Mouse (Mus musculus) neural tube, embryonic 11.5 days (tissue): ENCODE measurements around the gene Hoxa5. TPM values are rescaled to one million over a fixed set of nuclear protein-coding genes. Genes with fewer than 3 reads are reported as not detected.
A peak's percentile ranks its signal among the peaks of the same experiment; 100 is the strongest.

ENCODE experiments used
- ATAC-seq: fragments of 200-750 bp; cut with Nextera tagmentation; 2 replicates; pipeline ENCODE4 v1.8.0; 2017; ENCODE audit warnings: moderate number of reproducible peaks, mild to moderate bottlenecking, moderate TSS enrichment, moderate library complexity; ENCODE audit not compliant: insufficient read depth, low FRiP score, low TSS enrichment
- DNase-seq: peaks from one replicate; pipeline ENCODE4 v3.0.0-alpha.2; 2015; ENCODE audit warnings: low spot score
- H3K27ac ChIP-seq: fragments of 300-500 bp; sonication (generic); 2 replicates; pipeline ENCODE4 v1.5.1; 2014; ENCODE audit warnings: low read depth, mild to moderate bottlenecking, low read length
- H3K27me3 ChIP-seq: fragments of 300-500 bp; sonication (generic); 2 replicates; pipeline ENCODE4 v1.6.1; 2014; ENCODE audit warnings: mild to moderate bottlenecking, low read length, mixed read lengths; ENCODE audit not compliant: control insufficient read depth, insufficient read depth
- H3K36me3 ChIP-seq: fragments of 300-500 bp; sonication (generic); 2 replicates; pipeline ENCODE4 v1.6.1; 2014; ENCODE audit warnings: mild to moderate bottlenecking, low read length, moderate library complexity, mixed read lengths; ENCODE audit not compliant: control insufficient read depth, insufficient read depth
- H3K4me1 ChIP-seq: fragments of 300-500 bp; sonication (generic); 2 replicates; pipeline ENCODE4 v1.6.1; 2014; ENCODE audit warnings: low read length, mixed read lengths; ENCODE audit not compliant: control insufficient read depth, insufficient read depth
- H3K4me2 ChIP-seq: fragments of 300-500 bp; sonication (generic); 2 replicates; pipeline ENCODE4 v1.6.1; 2014; ENCODE audit warnings: low read depth, mild to moderate bottlenecking, moderate library complexity
- H3K4me3 ChIP-seq: fragments of 300-500 bp; sonication (generic); 2 replicates; pipeline ENCODE4 v1.5.1; 2014; ENCODE audit warnings: low read depth, low read length
- H3K9ac ChIP-seq: fragments of 300-500 bp; sonication (generic); 2 replicates; pipeline ENCODE4 v1.6.1; 2014; ENCODE audit warnings: mild to moderate bottlenecking, low read length
- H3K9me3 ChIP-seq: fragments of 300-500 bp; sonication (generic); 2 replicates; pipeline ENCODE4 v1.6.1; 2016; ENCODE audit warnings: low read length; ENCODE audit not compliant: control insufficient read depth
- WGBS: fragments of 180-500 bp; shearing (Covaris S2); extraction: QIAGEN DNeasy Blood & Tissue Kit; methylation state at CpG from one replicate; pipeline ENCODE4 v1.1.7; 2014; 5-methylcytosine and 5-hydroxymethylcytosine counted together
- polyA plus RNA-seq: library from polyadenylated mRNA; unstranded; fragments of >200 nt; fragmentation: Nextera tagmentation; extraction: Ambion mirVana; gene quantifications from 2 replicates; pipeline ENCODE4 v1.2.1, GENCODE M21; 2014

Gene Hoxa5
- polyA plus RNA-seq, 1 experiment from 2014 or later = 53.4 TPM

GRCm38 (mm10) chr6:52237346-52238154 lies 33.2 kb upstream of the Hoxa5 start:
- H3K4me2 ChIP-seq = peak overlapping the region; percentile 57
- peak overlapping the region; percentile 65 for H3K4me3 ChIP-seq
- H3K27ac ChIP-seq = peak overlapping the region; percentile 23; the same call in 1 of the 2 replicates
- H3K9me3 ChIP-seq = no peaks in the 10 kb centered on the region
- ATAC-seq (no peak), DNase-seq (no peak)
- 3% methylated on average over 10 of the region's 10 CpGs for WGBS
- H3K4me1 ChIP-seq = no peaks in the 10 kb centered on the region; the same call in 1 of the 2 replicates
- H3K36me3 ChIP-seq = no peaks in the 10 kb centered on the region
- H3K9ac ChIP-seq = peak overlapping the region; percentile 94
- H3K27me3 ChIP-seq = peaks cover 89% of the 10 kb centered on the region

GRCm38 (mm10) chr6:52236806-52237205 lies 32.4 kb upstream of the Hoxa5 start:
- H3K27ac ChIP-seq = no peak overlapping the region
- peaks cover 84% of the 10 kb centered on the region for H3K27me3 ChIP-seq
- H3K9ac ChIP-seq = peak overlapping the region; percentile 94
- ATAC-seq = no peak
- peak overlapping the region; percentile 57 for H3K4me2 ChIP-seq
- 14% methylated on average over 3 of the region's 3 CpGs for WGBS
- no peaks in the 10 kb centered on the region; the same call in 1 of the 2 replicates for H3K4me1 ChIP-seq
- H3K9me3 ChIP-seq = no peaks in the 10 kb centered on the region
- no peaks in the 10 kb centered on the region for H3K36me3 ChIP-seq
- H3K4me3 ChIP-seq = peak overlapping the region; percentile 65
- no peak for DNase-seq

- H3K9ac ChIP-seq = peak overlapping the region; percentile 94; the same call in 1 of the 2 replicates
- no peaks in the 10 kb centered on the region; the same call in 1 of the 2 replicates for H3K4me1 ChIP-seq
- no peaks in the 10 kb centered on the region for H3K9me3 ChIP-seq
- 21% methylated on average over 6 of the region's 6 CpGs for WGBS
- DNase-seq (no peak), ATAC-seq (no peak)
- no peaks in the 10 kb centered on the region for H3K36me3 ChIP-seq
- H3K27me3 ChIP-seq = peaks cover 76% of the 10 kb centered on the region
- H3K4me3 ChIP-seq = peak overlapping the region; percentile 65
- peak overlapping the region; percentile 57 for H3K4me2 ChIP-seq
- no peak overlapping the region for H3K27ac ChIP-seq
These were observed 31.5 kb upstream of the Hoxa5 start for GRCm38 (mm10) chr6:52235866-52236265.

GRCm38 (mm10) chr6:52235267-52235666 lies 30.9 kb upstream of the Hoxa5 start:
- ATAC-seq = no peak
- H3K4me2 ChIP-seq = peak overlapping the region; percentile 57
- peaks cover 70% of the 10 kb centered on the region for H3K27me3 ChIP-seq
- peak overlapping the region; percentile 94 for H3K9ac ChIP-seq
- no peak for DNase-seq
- H3K4me1 ChIP-seq = no peaks in the 10 kb centered on the region; the same call in 1 of the 2 replicates
- no peaks in the 10 kb centered on the region for H3K9me3 ChIP-seq
- 25% methylated on average over 9 of the region's 9 CpGs for WGBS
- peak overlapping the region; percentile 53 for H3K27ac ChIP-seq
- peak overlapping the region; percentile 65 for H3K4me3 ChIP-seq
- H3K36me3 ChIP-seq = no peaks in the 10 kb centered on the region

- WGBS = 1% methylated on average over 62 of the region's 68 CpGs
- H3K27ac ChIP-seq = peak overlapping the region; percentile 91
- peak overlapping the region; percentile 57 for H3K4me2 ChIP-seq
- no peaks in the 10 kb centered on the region for H3K9me3 ChIP-seq
- DNase-seq (no peak), ATAC-seq (peak; percentile 17)
- no peaks in the 10 kb centered on the region; the same call in 1 of the 2 replicates for H3K4me1 ChIP-seq
- peak overlapping the region; percentile 94 for H3K9ac ChIP-seq
- peak overlapping the region; percentile 65 for H3K4me3 ChIP-seq
- H3K27me3 ChIP-seq = peaks cover 66% of the 10 kb centered on the region
- H3K36me3 ChIP-seq = no peaks in the 10 kb centered on the region
These were observed 30.2 kb upstream of the Hoxa5 start for GRCm38 (mm10) chr6:52234428-52235140.

GRCm38 (mm10) chr6:52233546-52234427 lies 29.4 kb upstream of the Hoxa5 start:
- ATAC-seq (no peak), DNase-seq (peak; percentile 56)
- WGBS = under 1% methylated on average over 55 of the region's 70 CpGs
- Histone ChIP-seq H3K36me3 (no peaks in the 10 kb centered on the region), H3K27me3 (peaks cover 62% of the 10 kb centered on the region), H3K27ac (peak overlapping the region; percentile 91), H3K9ac (peak overlapping the region; percentile 94), H3K4me2 (peak overlapping the region; percentile 57), H3K9me3 (no peaks in the 10 kb centered on the region), H3K4me3 (peak overlapping the region; percentile 65), H3K4me1 (no peaks in the 10 kb centered on the region; the same call in 1 of the 2 replicates)

- Histone ChIP-seq H3K4me1 (no peaks in the 10 kb centered on the region; the same call in 1 of the 2 replicates), H3K27ac (peak overlapping the region; percentile 91), H3K4me2 (peak overlapping the region; percentile 57), H3K4me3 (peak overlapping the region; percentile 65), H3K36me3 (no peaks in the 10 kb centered on the region), H3K9ac (peak overlapping the region; percentile 94), H3K9me3 (no peaks in the 10 kb centered on the region), H3K27me3 (peaks cover 61% of the 10 kb centered on the region)
- peak; percentile 60 for DNase-seq
- ATAC-seq = peak; percentile 8; the same call in 1 of the 2 replicates
- WGBS = 1% methylated on average over 23 of the region's 23 CpGs
These were observed 28.7 kb upstream of the Hoxa5 start for GRCm38 (mm10) chr6:52232984-52233545.

- Histone ChIP-seq H3K9me3 (no peaks in the 10 kb centered on the region), H3K4me2 (peak overlapping the region; percentile 57), H3K9ac (peak overlapping the region; percentile 94), H3K27ac (peak overlapping the region; percentile 91), H3K36me3 (no peaks in the 10 kb centered on the region), H3K4me1 (peaks cover under 1% of the 10 kb centered on the region; the same call in 1 of the 2 replicates), H3K4me3 (peak overlapping the region; percentile 65), H3K27me3 (peaks cover 58% of the 10 kb centered on the region)
- DNase-seq (peak; percentile 68), ATAC-seq (no peak; the same call in 1 of the 2 replicates)
- WGBS = under 1% methylated on average over 18 of the region's 18 CpGs
These were observed 28.2 kb upstream of the Hoxa5 start for GRCm38 (mm10) chr6:52232568-52232965.
